Mouse (Mus musculus): Measurements from ENCODE around the gene Mrps24.

Gene Mrps24

DNA sequence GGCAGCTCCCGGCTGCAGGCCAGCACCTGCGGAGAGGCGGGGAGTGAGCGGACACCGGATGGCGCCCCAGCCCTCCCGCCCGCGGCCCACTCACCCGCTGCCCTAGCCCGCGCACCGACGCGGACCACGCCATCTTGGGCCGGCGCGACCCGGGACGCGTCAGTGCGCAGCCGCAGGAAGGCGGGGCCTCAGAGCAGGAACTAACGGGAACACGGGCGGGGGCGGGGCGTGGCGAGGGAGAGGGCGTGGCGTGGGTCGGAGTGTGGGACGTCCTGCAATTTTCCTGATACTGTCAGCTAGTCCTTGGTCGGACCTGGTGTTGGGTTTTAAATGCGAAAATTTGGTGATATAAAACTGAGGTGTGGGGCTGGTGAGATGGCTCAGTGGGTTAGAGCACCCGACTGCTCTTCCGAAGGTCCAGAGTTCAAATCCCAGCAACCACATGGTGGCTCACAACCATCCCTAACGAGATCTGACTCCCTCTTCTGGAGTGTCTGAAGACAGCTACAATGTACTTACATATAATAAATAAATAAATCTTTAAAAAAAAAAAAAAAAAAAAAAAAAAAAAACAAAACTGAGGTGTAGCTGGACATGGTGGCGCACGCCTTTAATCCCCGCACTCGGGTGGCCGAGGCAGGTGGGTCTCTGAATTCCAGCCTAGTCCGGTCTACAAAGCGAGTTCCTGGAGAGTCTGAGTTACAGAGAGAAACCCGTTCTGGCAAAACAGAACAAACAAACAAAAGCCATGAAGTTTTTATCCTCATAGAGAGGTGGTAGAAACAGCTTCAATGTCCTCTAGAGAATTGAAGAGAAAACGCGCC, 7.7 kb downstream of the Mrps24 start:
- in situ Hi-C loops (cut with MboI; ENCODE audit: low pct_unique_long_range_greater_than_20kb in 1 of 2, low sequenced_read_pairs in 2 of 2, unreplicated experiment in 1 of 2) = no loop called here

DNA sequence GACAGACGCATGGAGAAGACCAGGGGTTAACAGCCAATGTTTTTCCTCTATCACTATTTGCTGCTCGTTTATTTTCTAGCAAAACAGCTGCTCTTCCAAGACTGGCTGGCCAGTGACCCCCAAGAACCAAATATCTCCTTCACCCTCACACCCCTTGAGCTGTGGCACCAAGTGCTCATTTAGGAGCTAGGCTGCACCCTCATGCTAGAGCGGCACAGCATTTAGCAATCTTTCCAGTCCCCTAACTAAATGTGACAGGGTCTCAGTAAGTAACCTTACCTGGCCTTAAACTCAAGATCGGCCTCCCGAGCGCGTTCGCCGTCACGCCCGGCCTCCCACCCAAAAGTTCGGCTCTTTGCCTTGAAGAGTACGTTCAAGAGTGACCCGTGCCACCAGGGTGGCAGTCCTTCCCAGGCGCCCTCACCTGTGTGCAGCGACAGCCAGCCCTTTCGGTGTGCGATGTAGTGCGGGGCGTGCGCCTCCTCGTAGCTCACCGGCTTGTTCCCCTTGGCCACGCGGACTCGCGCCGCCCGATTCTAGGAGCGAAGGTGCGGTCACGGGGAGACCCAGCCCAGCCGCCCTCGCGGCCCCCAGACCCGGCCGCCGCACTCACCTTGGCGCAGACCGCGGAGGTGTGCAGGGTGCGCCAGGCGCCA, 8.5 kb downstream of the Mrps24 start:
- in situ Hi-C loops (cut with MboI; ENCODE audit: low pct_unique_long_range_greater_than_20kb in 1 of 2, low sequenced_read_pairs in 2 of 2, unreplicated experiment in 1 of 2) = no loop called here

DNA sequence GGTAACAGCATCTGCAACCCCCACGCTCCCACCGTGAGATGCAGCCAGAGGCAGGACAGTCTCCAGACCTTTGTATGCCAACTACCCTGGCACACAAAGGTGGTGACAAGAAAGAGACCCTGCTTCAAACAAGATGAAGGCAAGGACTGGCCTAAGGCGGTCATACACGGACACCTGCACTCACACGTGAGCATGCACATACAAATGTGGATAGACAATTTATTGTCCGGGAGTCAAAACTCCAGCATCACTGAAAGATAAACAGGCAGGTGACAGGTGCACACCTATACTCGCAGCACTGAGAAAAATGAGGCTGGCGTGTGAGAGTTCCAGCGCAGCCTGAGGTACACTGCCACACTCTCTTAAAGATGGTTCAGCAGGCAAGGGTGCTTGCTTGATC, 9.5 kb downstream of the Mrps24 start:
- in situ Hi-C loops (cut with MboI; ENCODE audit: low pct_unique_long_range_greater_than_20kb in 1 of 2, low sequenced_read_pairs in 2 of 2, unreplicated experiment in 1 of 2) = no loop called here

DNA sequence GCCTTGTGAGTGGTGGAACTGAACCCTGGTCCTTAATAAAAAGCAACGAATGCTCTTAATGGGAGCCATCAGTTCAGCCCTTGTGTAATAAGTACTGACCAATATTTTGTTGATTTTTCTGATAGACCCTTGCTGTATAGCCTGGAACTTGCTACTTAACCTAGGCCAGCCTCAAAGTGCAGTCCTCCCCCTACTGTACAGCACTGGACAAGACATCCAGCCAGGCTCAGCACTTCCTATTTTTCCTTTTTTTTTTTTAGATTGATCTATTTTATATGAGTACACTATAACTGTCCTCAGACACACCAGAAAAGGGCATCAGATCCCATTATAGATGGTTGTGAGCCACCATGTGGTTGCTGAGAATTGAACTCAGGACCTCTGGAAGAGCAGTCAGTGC, 12.1 kb downstream of the Mrps24 start:
- in situ Hi-C loops (cut with MboI; ENCODE audit: low pct_unique_long_range_greater_than_20kb in 1 of 2, low sequenced_read_pairs in 2 of 2, unreplicated experiment in 1 of 2) = no loop called here

DNA sequence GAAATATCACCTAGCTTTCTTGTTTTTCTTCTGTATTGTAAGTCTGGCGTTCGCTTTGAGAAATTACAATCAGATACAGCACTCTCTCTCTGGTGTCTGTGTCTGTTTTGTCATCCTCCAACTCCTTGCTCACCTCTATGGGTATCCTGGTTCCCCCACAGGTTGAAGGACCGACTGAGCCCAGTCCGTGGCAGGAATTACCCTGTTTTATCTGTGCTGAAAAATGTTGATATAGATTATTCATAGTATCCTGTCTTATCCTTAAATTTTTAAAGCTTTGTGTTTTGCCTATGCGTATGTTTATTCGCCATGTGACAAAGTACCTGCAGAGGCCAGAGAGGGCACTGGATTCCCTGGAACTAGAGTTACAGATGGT, 12.5 kb downstream of the Mrps24 start:
- in situ Hi-C loops (cut with MboI; ENCODE audit: low pct_unique_long_range_greater_than_20kb in 1 of 2, low sequenced_read_pairs in 2 of 2, unreplicated experiment in 1 of 2) = no loop called here

GRCm38 (mm10) chr11:5702271-5702956, 13.1 kb downstream of the Mrps24 start:
- in situ Hi-C loops (cut with MboI; ENCODE audit: low pct_unique_long_range_greater_than_20kb in 1 of 2, low sequenced_read_pairs in 2 of 2, unreplicated experiment in 1 of 2) = no loop called here

DNA sequence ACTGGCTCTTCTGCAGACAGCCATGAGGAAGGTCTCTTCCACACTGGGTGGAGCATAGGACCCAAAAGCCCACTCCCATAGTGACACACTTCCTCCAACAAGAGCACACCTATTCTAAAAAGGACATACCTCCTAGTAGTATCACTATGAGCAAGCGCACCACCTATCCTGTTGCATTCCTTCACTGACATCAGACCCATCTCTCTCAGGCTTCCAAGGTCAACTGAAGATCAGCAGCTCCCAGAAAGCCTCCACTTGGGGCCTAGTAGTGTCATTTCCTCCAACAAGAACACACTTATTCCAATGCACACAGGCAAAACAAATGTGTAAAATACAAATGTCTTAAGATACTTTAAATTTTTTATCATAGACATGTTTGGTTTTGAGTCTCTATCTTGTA, 13.7 kb downstream of the Mrps24 start:
- in situ Hi-C loops (cut with MboI; ENCODE audit: low pct_unique_long_range_greater_than_20kb in 1 of 2, low sequenced_read_pairs in 2 of 2, unreplicated experiment in 1 of 2) = no loop called here

GRCm38 (mm10) chr11:5701300-5701699, 14.2 kb downstream of the Mrps24 start:
- in situ Hi-C loops (cut with MboI; ENCODE audit: low pct_unique_long_range_greater_than_20kb in 1 of 2, low sequenced_read_pairs in 2 of 2, unreplicated experiment in 1 of 2) = no loop called here

- in situ Hi-C loops (cut with MboI; ENCODE audit: low pct_unique_long_range_greater_than_20kb in 1 of 2, low sequenced_read_pairs in 2 of 2, unreplicated experiment in 1 of 2) = no loop called here
Measured at GRCm38 (mm10) chr11:5700808-5701207, 14.7 kb downstream of the Mrps24 start.

GRCm38 (mm10) chr11:5691775-5692174, 23.7 kb downstream of the Mrps24 start:
- in situ Hi-C loops (cut with MboI; ENCODE audit: low pct_unique_long_range_greater_than_20kb in 1 of 2, low sequenced_read_pairs in 2 of 2, unreplicated experiment in 1 of 2) = no loop called here

GRCm38 (mm10) chr11:5684283-5684682, 31.2 kb downstream of the Mrps24 start:
- in situ Hi-C loops (cut with MboI; ENCODE audit: low pct_unique_long_range_greater_than_20kb in 1 of 2, low sequenced_read_pairs in 2 of 2, unreplicated experiment in 1 of 2) = no loop called here

DNA sequence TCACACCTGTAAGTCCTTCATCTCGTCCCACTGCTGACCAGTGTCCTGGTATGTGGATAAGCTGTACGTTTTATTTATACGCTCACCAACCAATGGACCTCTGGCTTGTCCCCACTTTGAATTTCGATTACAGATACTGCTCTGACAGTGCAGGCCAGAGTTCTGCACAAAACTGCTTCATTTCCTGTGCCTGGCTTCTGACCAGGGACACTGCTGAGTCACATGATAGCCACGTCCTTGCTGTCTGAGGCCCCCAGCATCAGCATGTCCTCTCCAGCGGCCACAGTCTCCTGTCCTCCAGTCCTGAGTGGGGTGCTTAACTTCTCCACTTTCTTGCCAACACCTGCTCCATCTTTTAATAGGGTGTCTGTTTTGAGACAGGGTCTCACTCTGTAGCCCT, 32.9 kb downstream of the Mrps24 start:
- in situ Hi-C loops (cut with MboI; ENCODE audit: low pct_unique_long_range_greater_than_20kb in 1 of 2, low sequenced_read_pairs in 2 of 2, unreplicated experiment in 1 of 2) = no loop called here

Data from mouse embryonic stem cell (cell line).